Mouse (Mus musculus) liver, postnatal 0 days (tissue): ENCODE data around the gene Prps1l1. TPM values are rescaled to one million over a fixed set of nuclear protein-coding genes. Genes with fewer than 3 reads are reported as not detected.

Experiments used
- ATAC-seq: fragments of 200-750 bp; cut with Nextera tagmentation; 2 replicates; pipeline ENCODE4 v1.8.0; 2017; ENCODE audit warnings: mild to moderate bottlenecking, moderate library complexity
- DNase-seq: peaks from one replicate; pipeline ENCODE4 v3.0.0-alpha.2; 2016
- H3K27ac ChIP-seq: fragments of 300-500 bp; sonication (generic); 2 replicates; pipeline ENCODE4 v1.5.1; 2014; ENCODE audit warnings: antibody characterized with exemption, moderate library complexity, mild to moderate bottlenecking, low read depth
- H3K27me3 ChIP-seq: fragments of 300-500 bp; sonication (generic); 2 replicates; pipeline ENCODE4 v1.6.1; 2014; ENCODE audit warnings: low read length, control low read depth, mixed read lengths; ENCODE audit not compliant: insufficient read depth
- H3K36me3 ChIP-seq: fragments of 300-500 bp; sonication (generic); replicated peaks from 2 replicates; pipeline ENCODE4 v1.6.1; 2014; ENCODE audit warnings: mild to moderate bottlenecking, control low read depth, low read length, moderate library complexity, mixed read lengths; ENCODE audit not compliant: insufficient read depth
- H3K4me1 ChIP-seq: fragments of 300-500 bp; sonication (generic); 2 replicates; pipeline ENCODE4 v1.6.1; 2014; ENCODE audit warnings: antibody characterized with exemption, mild to moderate bottlenecking, control low read depth; ENCODE audit not compliant: insufficient read depth
- H3K4me2 ChIP-seq: fragments of 300-500 bp; sonication (generic); 2 replicates; pipeline ENCODE4 v1.6.1; 2014; ENCODE audit warnings: low read depth, mild to moderate bottlenecking, low read length, moderate library complexity, mixed read lengths
- H3K4me3 ChIP-seq: fragments of 300-500 bp; sonication (generic); 2 replicates; pipeline ENCODE4 v1.5.1; 2014; ENCODE audit warnings: low read depth, low read length
- H3K9ac ChIP-seq: fragments of 300-500 bp; sonication (generic); replicated peaks from 2 replicates; pipeline ENCODE4 v1.6.1; 2014; ENCODE audit warnings: mild to moderate bottlenecking, moderate library complexity
- H3K9me3 ChIP-seq: fragments of 300-500 bp; sonication (generic); 2 replicates; pipeline ENCODE4 v1.6.1; 2016; ENCODE audit warnings: mild to moderate bottlenecking, control low read depth, low read length, mixed read lengths
- CTCF ChIP-seq: sonication (generic); IDR thresholded peaks from 2 replicates; pipeline ENCODE4 v1.5.1; 2016; ENCODE audit warnings: antibody characterized with exemption, low read depth
- EP300 ChIP-seq: IDR thresholded peaks from 2 replicates; pipeline ENCODE4 v1.6.1; 2016; ENCODE audit warnings: antibody characterized with exemption, low read depth, mild to moderate bottlenecking
- WGBS: fragments of 180-500 bp; shearing (Covaris S2); extraction: QIAGEN DNeasy Blood & Tissue Kit; methylation state at CpG from one replicate; pipeline ENCODE4 v1.1.7; 2014; ENCODE audit not compliant: insufficient replicate concordance; 5-methylcytosine and 5-hydroxymethylcytosine counted together
- polyA plus RNA-seq: library from polyadenylated mRNA; unstranded; fragments of >200 nt; fragmentation: Nextera tagmentation; extraction: Ambion mirVana; gene quantifications from 2 replicates; pipeline ENCODE4 v1.2.1, GENCODE M21; 2015

Prps1l1 gene
- polyA plus RNA-seq, 1 experiment from 2014 or later = not detected

DNA sequence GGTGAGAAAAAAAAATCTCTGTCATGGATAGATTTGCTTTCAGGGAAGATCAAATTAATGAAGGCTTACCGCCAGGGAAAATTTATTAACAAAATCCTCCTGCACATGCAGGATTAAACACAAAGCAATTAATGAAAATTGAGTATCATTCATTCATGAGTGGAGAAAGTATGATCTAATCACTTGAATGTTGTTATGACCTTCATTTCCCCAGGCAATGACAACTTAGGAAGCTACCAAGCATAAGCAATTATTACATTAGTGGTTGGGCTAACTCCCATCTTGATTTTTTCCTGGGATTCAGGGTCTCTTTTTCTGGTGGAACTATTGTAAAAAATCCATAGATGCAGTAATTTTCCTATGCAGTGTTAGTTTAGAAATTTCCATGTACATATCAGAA, 23.3 kb downstream of the Prps1l1 start:
- H3K4me2 ChIP-seq = no peak overlapping the region
- H3K36me3 ChIP-seq = no peaks in the 10 kb centered on the region
- ATAC-seq (no peak), DNase-seq (no peak)
- no peaks in the 10 kb centered on the region for H3K27me3 ChIP-seq
- no peaks in the 10 kb centered on the region for H3K4me1 ChIP-seq
- H3K27ac ChIP-seq = no peak overlapping the region
- H3K9me3 ChIP-seq = no peaks in the 10 kb centered on the region
- H3K4me3 ChIP-seq = no peak overlapping the region
- H3K9ac ChIP-seq = no peak overlapping the region
- WGBS = 73% methylated on average over 1 of the region's 1 CpGs
- no peak for TF ChIP-seq EP300
- no peak for TF ChIP-seq CTCF

DNA sequence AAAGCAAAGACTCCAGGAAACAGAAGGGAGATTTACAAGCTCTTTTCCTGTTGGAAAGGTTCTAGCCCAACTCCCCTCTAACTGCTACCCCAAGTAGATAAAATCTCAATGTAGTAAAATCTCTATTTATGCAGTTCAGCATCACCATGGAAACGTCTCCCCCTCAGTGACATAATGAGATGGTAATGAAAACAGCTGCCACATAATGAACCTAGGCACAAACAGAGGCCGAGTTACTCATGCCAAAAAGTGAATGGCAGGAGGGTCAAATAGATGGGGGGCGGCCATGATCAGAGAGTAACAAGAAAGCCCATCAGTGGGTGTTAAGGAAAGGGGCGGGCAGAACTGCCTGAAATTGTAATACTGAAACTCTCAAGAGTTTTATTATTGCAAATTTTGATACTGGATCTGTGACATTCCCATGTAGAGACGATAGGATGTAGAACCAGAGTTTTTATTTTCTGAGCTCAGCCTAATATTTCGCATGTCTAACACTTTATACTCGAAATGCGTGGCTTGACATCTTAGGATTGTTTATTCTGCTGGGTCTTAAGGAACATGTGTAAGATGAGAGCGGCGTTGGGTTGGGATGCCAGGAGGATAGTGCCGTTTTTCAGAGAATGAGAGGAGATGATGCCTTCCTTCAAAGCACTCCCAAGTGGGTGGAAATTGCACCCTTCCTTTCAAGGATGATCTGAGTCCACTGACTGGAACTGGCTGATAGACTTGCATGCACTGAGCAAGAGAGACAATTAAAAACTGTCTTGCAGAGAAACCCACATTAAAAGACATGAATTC, 24.0 kb downstream of the Prps1l1 start:
- Histone ChIP-seq H3K36me3 (no peaks in the 10 kb centered on the region), H3K27ac (no peak overlapping the region), H3K27me3 (no peaks in the 10 kb centered on the region), H3K4me3 (no peak overlapping the region), H3K9me3 (no peaks in the 10 kb centered on the region), H3K4me2 (no peak overlapping the region), H3K9ac (no peak overlapping the region), H3K4me1 (no peaks in the 10 kb centered on the region)
- ATAC-seq = no peak
- DNase-seq = no peak
- TF ChIP-seq CTCF (no peak), EP300 (no peak)
- WGBS = 75% methylated on average over 11 of the region's 11 CpGs

DNA sequence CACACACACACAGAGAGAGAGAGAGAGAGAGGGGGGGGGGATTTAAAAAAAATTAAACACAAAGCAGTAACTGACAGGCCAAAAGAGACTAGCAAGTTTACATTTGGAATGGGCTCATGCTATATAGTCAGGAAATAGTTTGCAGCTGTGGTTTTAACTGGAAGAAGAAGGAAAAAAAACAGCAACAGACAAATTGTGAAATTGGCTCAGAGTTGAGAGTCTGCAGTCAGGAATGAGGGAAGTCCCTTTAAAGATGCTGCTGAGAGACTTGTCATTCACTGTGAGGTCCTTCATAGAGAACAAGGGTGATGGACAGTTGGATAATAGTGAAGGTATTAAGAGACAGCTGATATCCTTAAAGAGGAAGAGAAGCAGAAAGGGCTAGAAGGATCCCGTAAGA, 26.9 kb downstream of the Prps1l1 start:
- H3K4me1 ChIP-seq = no peaks in the 10 kb centered on the region
- DNase-seq (no peak), ATAC-seq (no peak)
- H3K9ac ChIP-seq = no peak overlapping the region
- H3K9me3 ChIP-seq = no peaks in the 10 kb centered on the region
- H3K4me3 ChIP-seq = no peak overlapping the region
- H3K27ac ChIP-seq = no peak overlapping the region
- H3K27me3 ChIP-seq = no peaks in the 10 kb centered on the region
- WGBS = 43% methylated on average over 1 of the region's 1 CpGs
- no peaks in the 10 kb centered on the region for H3K36me3 ChIP-seq
- no peak overlapping the region for H3K4me2 ChIP-seq
- TF ChIP-seq CTCF (no peak), EP300 (no peak)

DNA sequence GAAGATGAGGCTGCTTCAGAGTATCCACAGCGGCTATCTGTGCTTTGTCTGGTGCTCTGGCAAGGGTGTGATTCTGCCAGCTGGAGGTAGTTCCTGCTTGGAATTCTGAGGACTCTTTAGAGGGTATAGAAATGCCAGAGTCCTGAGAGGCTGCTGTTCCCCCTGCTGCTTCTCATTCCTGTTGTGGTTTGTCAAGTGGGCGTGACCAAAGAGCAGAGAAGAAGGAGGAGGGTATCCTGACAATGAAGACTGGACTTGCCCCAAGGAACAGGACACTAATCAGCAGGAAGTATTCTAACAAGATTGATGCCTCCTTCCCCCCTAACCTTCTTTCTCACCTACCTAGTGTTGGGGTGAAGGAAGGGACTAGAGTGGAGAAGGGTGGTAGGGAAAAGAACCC, 29.4 kb downstream of the Prps1l1 start:
- no peak for DNase-seq
- no peaks in the 10 kb centered on the region for H3K27me3 ChIP-seq
- no peaks in the 10 kb centered on the region for H3K4me1 ChIP-seq
- TF ChIP-seq CTCF (no peak), EP300 (no peak)
- H3K27ac ChIP-seq = no peak overlapping the region
- 52% methylated on average over 2 of the region's 2 CpGs for WGBS
- ATAC-seq = no peak
- H3K9me3 ChIP-seq = no peaks in the 10 kb centered on the region
- H3K9ac ChIP-seq = no peak overlapping the region
- H3K4me2 ChIP-seq = no peak overlapping the region
- H3K36me3 ChIP-seq = no peaks in the 10 kb centered on the region
- no peak overlapping the region for H3K4me3 ChIP-seq

DNA sequence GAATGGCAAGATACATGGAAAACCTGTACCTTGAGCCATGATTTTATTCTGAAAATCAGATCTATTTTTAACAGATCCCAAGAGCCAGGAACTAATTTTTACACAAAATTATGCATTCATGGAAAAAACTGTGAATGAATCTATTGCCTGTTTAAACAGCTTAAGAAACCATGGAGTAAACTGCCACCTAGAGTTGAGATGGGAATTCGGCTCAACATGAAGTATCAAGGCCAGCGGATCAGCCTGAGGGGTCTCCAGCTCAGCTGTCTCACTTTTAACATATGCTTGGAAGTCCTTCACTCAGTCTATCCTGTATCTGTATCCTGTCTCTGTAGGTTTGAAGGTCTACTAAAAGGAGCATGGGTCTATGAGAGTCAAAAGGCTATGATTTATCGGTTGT, 31.5 kb downstream of the Prps1l1 start:
- no peak overlapping the region for H3K4me2 ChIP-seq
- ATAC-seq (no peak), DNase-seq (no peak)
- no peak overlapping the region for H3K4me3 ChIP-seq
- no peaks in the 10 kb centered on the region for H3K4me1 ChIP-seq
- H3K27ac ChIP-seq = no peak overlapping the region
- peak; percentile 49 for TF ChIP-seq CTCF
- TF ChIP-seq EP300 = no peak
- no peaks in the 10 kb centered on the region for H3K27me3 ChIP-seq
- H3K36me3 ChIP-seq = no peaks in the 10 kb centered on the region
- no peak overlapping the region for H3K9ac ChIP-seq
- 66% methylated on average over 3 of the region's 3 CpGs for WGBS
- H3K9me3 ChIP-seq = no peaks in the 10 kb centered on the region

DNA sequence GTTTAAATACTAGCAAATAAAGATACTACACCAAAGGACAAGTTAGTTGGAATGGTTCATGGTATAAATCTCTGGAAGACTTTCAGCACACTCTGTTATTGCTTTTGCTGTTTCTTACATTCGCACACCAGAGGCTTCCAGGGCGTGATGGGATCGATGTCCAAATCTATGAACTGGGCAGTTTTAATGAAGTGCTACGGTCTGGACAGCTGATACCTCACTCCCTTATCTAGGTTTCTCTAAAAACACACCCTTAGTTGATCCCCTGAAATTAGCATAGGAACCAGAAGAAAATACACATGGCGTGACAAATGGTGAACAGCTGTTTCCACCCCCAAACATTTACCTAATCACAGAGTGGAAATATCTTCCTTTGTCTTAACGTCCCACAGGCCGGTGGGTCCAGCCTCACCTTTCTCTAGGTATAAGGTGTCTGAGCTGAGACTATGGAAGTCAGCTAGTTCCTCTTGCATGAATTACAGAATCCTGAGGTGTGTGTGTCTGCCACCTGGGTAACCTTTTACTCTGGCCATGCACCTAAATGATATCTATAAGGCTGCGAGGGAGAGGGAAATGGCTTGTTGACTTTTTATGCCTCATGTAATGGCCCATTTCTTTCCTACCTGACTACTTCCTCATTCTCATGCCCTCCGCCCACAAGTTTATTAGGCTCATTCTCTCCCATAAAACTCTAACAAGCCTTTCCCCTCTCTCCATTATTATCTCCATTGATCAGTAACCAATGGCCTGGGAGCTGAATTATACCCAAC, 32.1 kb downstream of the Prps1l1 start:
- H3K9ac ChIP-seq = no peak overlapping the region
- no peaks in the 10 kb centered on the region for H3K9me3 ChIP-seq
- no peak overlapping the region for H3K27ac ChIP-seq
- no peak for DNase-seq
- no peak for ATAC-seq
- H3K4me1 ChIP-seq = no peaks in the 10 kb centered on the region
- no peak overlapping the region for H3K4me2 ChIP-seq
- no peaks in the 10 kb centered on the region for H3K36me3 ChIP-seq
- no peak for TF ChIP-seq CTCF
- TF ChIP-seq EP300 = no peak
- H3K27me3 ChIP-seq = no peaks in the 10 kb centered on the region
- 76% methylated on average over 9 of the region's 9 CpGs for WGBS
- H3K4me3 ChIP-seq = no peak overlapping the region
